In the genomic region with DNA sequence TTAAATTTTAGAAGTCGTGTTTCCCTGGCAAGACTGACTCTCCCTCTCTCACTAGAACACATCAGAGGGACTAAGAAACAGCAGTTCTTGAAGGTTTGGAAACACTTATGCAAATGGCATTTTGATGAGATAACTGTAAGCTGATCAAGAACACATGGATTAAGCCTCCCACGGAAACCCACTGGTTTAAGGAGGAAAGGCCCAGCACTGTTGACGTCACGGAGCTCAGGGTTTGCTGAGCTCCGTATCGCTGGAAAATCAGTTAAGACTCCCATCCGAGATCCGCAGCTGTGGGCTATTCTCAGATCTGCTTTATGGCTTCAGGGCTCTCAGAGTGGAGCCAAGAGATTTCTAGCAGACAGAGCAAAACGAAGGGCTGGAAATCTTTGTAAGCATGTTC, we compare ENCODE assay signal across 9 mouse cellular contexts.
DNase-seq lines count a peak whose midpoint lies in the region; ATAC-seq lines count a peak whose summit lies in the region.
"Had no signal": no experiment of that assay in that cellular context is flagged by ENCODE, and none has a peak within 500 bp of the region (broad histone marks: within the 10 kb centered on the region; RNA-seq: fewer than 3 reads in every experiment).

No protein-coding gene starts in this region.

- no peaks in the 10 kb centered on the region for H3K27me3 ChIP-seq in embryonic facial prominence, embryonic 12.5 days
- H3K27me3 ChIP-seq in heart, embryonic 10.5 days (ENCODE audit: insufficient read depth, poor library complexity, severe bottlenecking): no peaks in the 10 kb centered on the region
- H3K27me3 ChIP-seq in midbrain, embryonic 15.5 days (replicated peaks): no peaks in the 10 kb centered on the region
- H3K27me3 ChIP-seq: midbrain, embryonic 13.5 days had no signal

- H3K27ac ChIP-seq in embryonic facial prominence, embryonic 12.5 days: peak overlapping the region; percentile 73
- H3K27ac ChIP-seq in heart, embryonic 10.5 days: 0 out of 2 replicates have a peak overlapping the region, but pooled peaks have one; percentile 18
- no peak overlapping the region for H3K27ac ChIP-seq in midbrain, embryonic 15.5 days
- H3K27ac ChIP-seq: midbrain, embryonic 13.5 days had no signal

- H3K4me1 ChIP-seq in embryonic facial prominence, embryonic 12.5 days: peaks cover 10% of the 10 kb centered on the region; the same call in 1 of the 2 replicates
- peaks cover 14% of the 10 kb centered on the region; the same call in 1 of the 2 replicates for H3K4me1 ChIP-seq in heart, embryonic 10.5 days
- no peaks in the 10 kb centered on the region for H3K4me1 ChIP-seq in midbrain, embryonic 15.5 days
- H3K4me1 ChIP-seq: midbrain, embryonic 13.5 days had no signal

- no peak overlapping the region for H3K9ac ChIP-seq in embryonic facial prominence, embryonic 12.5 days
- H3K9ac ChIP-seq in midbrain, embryonic 15.5 days: no peak overlapping the region
- H3K9ac ChIP-seq: midbrain, embryonic 13.5 days had no signal

- ATAC-seq in embryonic facial prominence, embryonic 12.5 days (ENCODE audit: insufficient number of reproducible peaks, insufficient read depth, low FRiP score, low TSS enrichment): no peak
- ATAC-seq in midbrain, embryonic 15.5 days (replicated peaks): no peak
- ATAC-seq: midbrain, embryonic 13.5 days had no signal

- DNase-seq in layer of hippocampus, adult 11-12 months (ENCODE audit: low spot score): peak; percentile 7
- no peak for DNase-seq in layer of hippocampus, postnatal 25 days (ENCODE audit: extremely low spot score in 1 of 2, low spot score in 1 of 2)
- no peak for DNase-seq in heart, embryonic 10.5 days (ENCODE audit: low spot score)
- peak; percentile 25 for DNase-seq in lung, postnatal 25 days (ENCODE audit: low spot score)
- no peak for DNase-seq in ovary, postnatal 36 days (ENCODE audit: low spot score)
- no peak for DNase-seq in cerebellum, adult 8-10 months

- WGBS in embryonic facial prominence, embryonic 12.5 days: 28% methylated on average over 9 of the region's 9 CpGs
- WGBS in heart, embryonic 10.5 days: 33% methylated on average over 9 of the region's 9 CpGs
- 57% methylated on average over 9 of the region's 9 CpGs for WGBS in midbrain, embryonic 15.5 days

- H3K9me3 ChIP-seq in embryonic facial prominence, embryonic 12.5 days: no peaks in the 10 kb centered on the region
- H3K9me3 ChIP-seq in heart, embryonic 10.5 days: 0 out of 2 replicates have a peak, but pooled peaks cover 3% of the 10 kb centered on the region
- H3K9me3 ChIP-seq in midbrain, embryonic 15.5 days: no peaks in the 10 kb centered on the region
- H3K9me3 ChIP-seq: midbrain, embryonic 13.5 days had no signal

- H3K4me2 ChIP-seq in embryonic facial prominence, embryonic 12.5 days (replicated peaks): no peak overlapping the region
- H3K4me2 ChIP-seq in midbrain, embryonic 15.5 days: no peak overlapping the region
- H3K4me2 ChIP-seq: midbrain, embryonic 13.5 days had no signal

- H3K4me3 ChIP-seq in embryonic facial prominence, embryonic 12.5 days: no peak overlapping the region
- no peak overlapping the region for H3K4me3 ChIP-seq in heart, embryonic 10.5 days
- no peak overlapping the region for H3K4me3 ChIP-seq in midbrain, embryonic 15.5 days
- H3K4me3 ChIP-seq: midbrain, embryonic 13.5 days had no signal

- no peaks in the 10 kb centered on the region for H3K36me3 ChIP-seq in embryonic facial prominence, embryonic 12.5 days
- H3K36me3 ChIP-seq in heart, embryonic 10.5 days: 0 out of 2 replicates have a peak, but pooled peaks cover 4% of the 10 kb centered on the region
- no peaks in the 10 kb centered on the region for H3K36me3 ChIP-seq in midbrain, embryonic 15.5 days (replicated peaks)
- H3K36me3 ChIP-seq: midbrain, embryonic 13.5 days had no signal

Comparison
In these comparisons a context has a peak if more than half of its experiments do, and no peak if none do; other contexts are left out.
1. DNase-seq: peak in layer of hippocampus, adult 11-12 months (single experiment) and lung, postnatal 25 days (single experiment); none in layer of hippocampus, postnatal 25 days (0 of 2), heart, embryonic 10.5 days (single experiment), ovary, postnatal 36 days (single experiment) and cerebellum, adult 8-10 months (single experiment).